In the genomic region with DNA sequence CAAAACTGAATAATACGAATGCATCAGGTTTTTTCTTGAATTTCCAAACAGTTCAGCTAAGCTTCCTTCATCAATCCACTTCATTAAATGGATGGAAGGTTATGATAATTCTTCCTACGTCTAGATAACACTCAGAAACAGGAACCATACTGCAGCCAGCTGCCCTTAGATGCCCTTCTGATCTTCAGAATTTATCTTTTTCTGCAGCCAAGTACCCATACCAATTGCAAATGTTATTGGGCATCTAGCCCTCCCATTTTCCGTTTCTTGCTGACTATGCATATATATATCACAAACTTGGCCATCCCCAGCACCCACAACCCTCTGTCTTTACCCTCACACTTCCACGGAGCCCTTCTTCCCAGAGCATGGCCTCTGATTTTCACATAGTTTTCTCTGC, we compare ENCODE assay signal across 14 mouse cellular contexts.
"Had no signal": no experiment of that assay in that cellular context is flagged by ENCODE, and none has a peak within 500 bp of the region (broad histone marks: within the 10 kb centered on the region; RNA-seq: fewer than 3 reads in every experiment).

No protein-coding gene starts in this region.

- H3K36me3 ChIP-seq: intestine, embryonic 15.5 days; kidney, embryonic 15.5 days; limb, embryonic 12.5 days; lung, embryonic 15.5 days; neural tube, embryonic 13.5 days had no signal

- ATAC-seq: intestine, embryonic 15.5 days; midbrain, embryonic 16.5 days had no signal

- H3K9ac ChIP-seq: intestine, embryonic 15.5 days; kidney, embryonic 15.5 days; limb, embryonic 12.5 days; lung, embryonic 15.5 days; neural tube, embryonic 13.5 days had no signal

- DNase-seq: kidney, adult 2 months; kidney, postnatal 14 days; lung, postnatal 14 days; right cerebral cortex, postnatal 25 days; thymus, postnatal 36 days had no signal

- H3K4me2 ChIP-seq: intestine, embryonic 15.5 days; kidney, embryonic 15.5 days; limb, embryonic 12.5 days; lung, embryonic 15.5 days; midbrain, embryonic 11.5 days; neural tube, embryonic 13.5 days had no signal

- H3K27me3 ChIP-seq: intestine, embryonic 15.5 days; kidney, embryonic 15.5 days; limb, embryonic 12.5 days; lung, embryonic 15.5 days; neural tube, embryonic 13.5 days had no signal

- H3K27ac ChIP-seq: intestine, embryonic 15.5 days; kidney, embryonic 15.5 days; left cerebral cortex, adult 2 months; limb, embryonic 12.5 days; lung, embryonic 15.5 days; macrophage; neural tube, embryonic 13.5 days had no signal

- H3K4me1 ChIP-seq: kidney, embryonic 15.5 days; limb, embryonic 12.5 days; lung, embryonic 15.5 days; neural tube, embryonic 13.5 days had no signal

- H3K9me3 ChIP-seq: intestine, embryonic 15.5 days; kidney, embryonic 15.5 days; limb, embryonic 12.5 days; lung, embryonic 15.5 days; neural tube, embryonic 13.5 days had no signal

- H3K4me3 ChIP-seq: intestine, embryonic 15.5 days; kidney, embryonic 15.5 days; left cerebral cortex, adult 2 months; limb, embryonic 12.5 days; lung, embryonic 15.5 days; neural tube, embryonic 13.5 days had no signal
